Mouse (Mus musculus) midbrain, embryonic 12.5 days (tissue): ENCODE results near the gene Podxl. TPM values are rescaled to one million over a fixed set of nuclear protein-coding genes. Genes with fewer than 3 reads are reported as not detected.

ENCODE experiments used
- ATAC-seq: fragments of 200-750 bp; cut with Nextera tagmentation; 2 replicates; pipeline ENCODE4 v1.8.0; 2017; ENCODE audit warnings: low read depth, moderate TSS enrichment, moderate library complexity; ENCODE audit not compliant: low FRiP score
- H3K27ac ChIP-seq: fragments of 300-500 bp; sonication (generic); replicated peaks from 2 replicates; pipeline ENCODE4 v1.5.1; 2016; ENCODE audit warnings: mild to moderate bottlenecking
- H3K27me3 ChIP-seq: fragments of 300-500 bp; sonication (generic); 2 replicates; pipeline ENCODE4 v1.6.1; 2016; ENCODE audit warnings: mild to moderate bottlenecking
- H3K36me3 ChIP-seq: fragments of 300-500 bp; sonication (generic); 2 replicates; pipeline ENCODE4 v1.6.1; 2016
- H3K4me1 ChIP-seq: fragments of 300-500 bp; sonication (generic); 2 replicates; pipeline ENCODE4 v1.6.1; 2016
- H3K4me2 ChIP-seq: fragments of 300-500 bp; sonication (generic); replicated peaks from 2 replicates; pipeline ENCODE4 v1.6.1; 2016; ENCODE audit warnings: mild to moderate bottlenecking, moderate library complexity
- H3K4me3 ChIP-seq: fragments of 300-500 bp; sonication (generic); 2 replicates; pipeline ENCODE4 v1.5.1; 2016; ENCODE audit warnings: mild to moderate bottlenecking
- H3K9ac ChIP-seq: fragments of 300-500 bp; sonication (generic); replicated peaks from 2 replicates; pipeline ENCODE4 v1.6.1; 2016; ENCODE audit warnings: mild to moderate bottlenecking, moderate library complexity
- H3K9me3 ChIP-seq: fragments of 300-500 bp; sonication (generic); 2 replicates; pipeline ENCODE4 v1.6.1; 2016; ENCODE audit warnings: mild to moderate bottlenecking
- WGBS: fragments of 180-500 bp; shearing (Covaris S2); methylation state at CpG from one replicate; pipeline ENCODE4 v1.1.7; 2016; 5-methylcytosine and 5-hydroxymethylcytosine counted together
- polyA plus RNA-seq: library from polyadenylated mRNA; unstranded; fragments of >200 nt; fragmentation: Nextera tagmentation; extraction: Ambion mirVana; gene quantifications from 2 replicates; pipeline ENCODE4 v1.2.1, GENCODE M21; 2016

Podxl gene
- polyA plus RNA-seq, 1 experiment from 2014 or later = 14.4 TPM

GRCm38 (mm10) chr6:31486601-31487000 is 77.2 kb downstream of the Podxl start:
- 89% methylated on average over 2 of the region's 2 CpGs for WGBS
- 0 out of 2 replicates have a peak, but pooled peaks cover 3% of the 10 kb centered on the region for H3K9me3 ChIP-seq
- H3K4me3 ChIP-seq = no peak overlapping the region
- H3K4me2 ChIP-seq = no peak overlapping the region
- no peaks in the 10 kb centered on the region for H3K27me3 ChIP-seq
- no peak overlapping the region for H3K27ac ChIP-seq
- ATAC-seq = no peak
- H3K9ac ChIP-seq = no peak overlapping the region
- H3K4me1 ChIP-seq = peaks cover 6% of the 10 kb centered on the region; the same call in 1 of the 2 replicates
- H3K36me3 ChIP-seq = peaks cover 14% of the 10 kb centered on the region

- no peaks in the 10 kb centered on the region for H3K9me3 ChIP-seq
- WGBS = 83% methylated on average over 4 of the region's 4 CpGs
These were observed 83.8 kb downstream of the Podxl start for GRCm38 (mm10) chr6:31480008-31480407.

GRCm38 (mm10) chr6:31478221-31478620 is 85.6 kb downstream of the Podxl start:
- H3K4me1 ChIP-seq = peaks cover 6% of the 10 kb centered on the region; the same call in 1 of the 2 replicates
- H3K27ac ChIP-seq = no peak overlapping the region
- H3K4me2 ChIP-seq = no peak overlapping the region
- no peaks in the 10 kb centered on the region for H3K27me3 ChIP-seq
- no peaks in the 10 kb centered on the region for H3K9me3 ChIP-seq
- no peak for ATAC-seq
- 75% methylated on average over 4 of the region's 4 CpGs for WGBS
- peaks cover 23% of the 10 kb centered on the region for H3K36me3 ChIP-seq
- H3K4me3 ChIP-seq = no peak overlapping the region
- no peak overlapping the region for H3K9ac ChIP-seq

More at GRCm38 (mm10) chr6:31480008-31480407, 83.8 kb downstream of the Podxl start:
- no peak overlapping the region for H3K4me2 ChIP-seq
- peaks cover 6% of the 10 kb centered on the region; the same call in 1 of the 2 replicates for H3K4me1 ChIP-seq
- no peaks in the 10 kb centered on the region for H3K27me3 ChIP-seq
- no peak overlapping the region for H3K9ac ChIP-seq
- no peak overlapping the region for H3K4me3 ChIP-seq
- peaks cover 14% of the 10 kb centered on the region for H3K36me3 ChIP-seq
- no peak overlapping the region for H3K27ac ChIP-seq
- ATAC-seq = no peak

Other genes with a start within 250 kb of the Podxl start
- gene Mkln1, start 165.2 kb downstream of the Podxl start, polyA plus RNA-seq = 189 and 208 TPM in 2 replicates